28 mouse cellular contexts compared by ENCODE assay signal in genomic region chr14:121344928-121345327, GRCm38 (mm10). TPM values are rescaled to one million over a fixed set of nuclear protein-coding genes. Genes with fewer than 3 reads are reported as not detected.
A peak's percentile ranks its signal among the peaks of the same experiment; 100 is the strongest.
DNase-seq lines count a peak whose midpoint lies in the region; ATAC-seq and TF ChIP-seq lines count a peak whose summit lies in the region.
"Had no signal": no experiment of that assay in that cellular context is flagged by ENCODE, and none has a peak within 500 bp of the region (broad histone marks: within the 10 kb centered on the region; RNA-seq: fewer than 3 reads in every experiment).

No protein-coding gene starts in this region.

- no peaks in the 10 kb centered on the region for H3K9me3 ChIP-seq in intestine, embryonic 14.5 days (ENCODE audit: control insufficient read depth, low read length)
- H3K9me3 ChIP-seq in intestine, postnatal 0 days (ENCODE audit: control insufficient read depth) = no peaks in the 10 kb centered on the region
- no peaks in the 10 kb centered on the region for H3K9me3 ChIP-seq in lung, postnatal 0 days (ENCODE audit: low read length)
- H3K9me3 ChIP-seq: forebrain, embryonic 10.5 days; kidney, embryonic 15.5 days; neural tube, embryonic 12.5 days had no signal

- H3K9ac ChIP-seq in intestine, embryonic 14.5 days (ENCODE audit: low read length) = no peak overlapping the region
- no peak overlapping the region for H3K9ac ChIP-seq in intestine, postnatal 0 days (ENCODE audit: low read depth, low read length)
- no peak overlapping the region for H3K9ac ChIP-seq in lung, postnatal 0 days (replicated peaks; ENCODE audit: low read depth)
- H3K9ac ChIP-seq: hindbrain, embryonic 14.5 days; kidney, embryonic 15.5 days; liver, embryonic 14.5 days; neural tube, embryonic 12.5 days had no signal

- H3K4me3 ChIP-seq in intestine, embryonic 14.5 days (ENCODE audit: low read depth, low read length) = no peak overlapping the region
- no peak overlapping the region for H3K4me3 ChIP-seq in intestine, postnatal 0 days (ENCODE audit: low read depth, low read length)
- H3K4me3 ChIP-seq in lung, postnatal 0 days (ENCODE audit: low read depth, low read length) = no peak overlapping the region
- H3K4me3 ChIP-seq: forebrain, embryonic 10.5 days; heart, adult 2 months; kidney, embryonic 15.5 days; left cerebral cortex, adult 2 months; neural tube, embryonic 12.5 days had no signal

- H3K27me3 ChIP-seq in intestine, embryonic 14.5 days (replicated peaks; ENCODE audit: control insufficient read depth, insufficient read depth, low read length) = no peaks in the 10 kb centered on the region
- no peaks in the 10 kb centered on the region for H3K27me3 ChIP-seq in intestine, postnatal 0 days (replicated peaks; ENCODE audit: control insufficient read depth, insufficient read depth, low read length)
- H3K27me3 ChIP-seq in lung, postnatal 0 days (replicated peaks; ENCODE audit: insufficient read depth, low read length) = no peaks in the 10 kb centered on the region
- H3K27me3 ChIP-seq: kidney, embryonic 15.5 days; neural tube, embryonic 12.5 days had no signal

- H3K27ac ChIP-seq in intestine, embryonic 14.5 days (ENCODE audit: low read depth) = peak overlapping the region; percentile 0; the same call in 1 of the 2 replicates
- no peak overlapping the region for H3K27ac ChIP-seq in intestine, postnatal 0 days (ENCODE audit: low read depth, low read length)
- H3K27ac ChIP-seq in lung, postnatal 0 days (ENCODE audit: low read length) = no peak overlapping the region
- H3K27ac ChIP-seq: forebrain, embryonic 10.5 days; heart, adult 2 months; hindbrain, embryonic 14.5 days; left cerebral cortex, adult 2 months; liver, embryonic 14.5 days; neural tube, embryonic 12.5 days had no signal

- TF ChIP-seq CTCF in intestine, postnatal 0 days (IDR thresholded peaks at IDR 0.05; ENCODE audit: low read depth) = no peak
- no peak for TF ChIP-seq CTCF in lung, postnatal 0 days (IDR thresholded peaks at IDR 0.05)

- H3K36me3 ChIP-seq in intestine, embryonic 14.5 days (ENCODE audit: control insufficient read depth, insufficient read depth, low read length) = no peaks in the 10 kb centered on the region
- H3K36me3 ChIP-seq in intestine, postnatal 0 days (ENCODE audit: control insufficient read depth, insufficient read depth) = no peaks in the 10 kb centered on the region
- no peaks in the 10 kb centered on the region for H3K36me3 ChIP-seq in lung, postnatal 0 days (ENCODE audit: insufficient read depth, low read length)
- H3K36me3 ChIP-seq: forebrain, embryonic 10.5 days; kidney, embryonic 15.5 days; neural tube, embryonic 12.5 days had no signal

- no peak for ATAC-seq in intestine, embryonic 14.5 days (replicated peaks; ENCODE audit: low FRiP score, low TSS enrichment, low read depth)
- no peak for ATAC-seq in intestine, postnatal 0 days
- ATAC-seq in lung, postnatal 0 days = peak; percentile 53
- ATAC-seq: forebrain, embryonic 16.5 days; inflammation-experienced regulatory T-cells, adult 6 months had no signal

- DNase-seq in intestine, embryonic 14.5 days (ENCODE audit: low spot score) = no peak
- DNase-seq in lung, postnatal 0 days (ENCODE audit: low spot score) = peak; percentile 55
- no peak for DNase-seq in lung, postnatal 10 days
- peak; percentile 46 to 53 for DNase-seq in natural killer cell, adult 2 months (ENCODE audit: low spot score in 2 of 2)
- no peak for DNase-seq in kidney, adult 8-10 months
- no peak for DNase-seq in layer of hippocampus, postnatal 36 days
- DNase-seq: adrenal gland, postnatal 10 days; cerebellum, adult 18-20 months; cerebellum, postnatal 14 days; gastrocnemius, postnatal 14 days; heart, adult 2 months; heart, postnatal 14 days; kidney, postnatal 4 days; midbrain, embryonic 14.5 days; retina, postnatal 1 day; right cerebral cortex, postnatal 25 days; spleen, adult 18-20 months; thymus, adult 18-20 months; thymus, postnatal 36 days had no signal

- TF ChIP-seq EP300 in lung, postnatal 0 days (IDR thresholded peaks at IDR 0.05) = no peak

- WGBS in intestine, embryonic 14.5 days = 43% methylated on average over 5 of the region's 5 CpGs
- 40% methylated on average over 5 of the region's 5 CpGs for WGBS in intestine, postnatal 0 days
- 40% methylated on average over 5 of the region's 5 CpGs for WGBS in lung, postnatal 0 days

- no peak overlapping the region for H3K4me2 ChIP-seq in intestine, embryonic 14.5 days (ENCODE audit: low read length)
- H3K4me2 ChIP-seq in intestine, postnatal 0 days (replicated peaks; ENCODE audit: low read depth) = no peak overlapping the region
- no peak overlapping the region for H3K4me2 ChIP-seq in lung, postnatal 0 days (replicated peaks; ENCODE audit: low read depth, low read length)
- H3K4me2 ChIP-seq: hindbrain, embryonic 14.5 days; kidney, embryonic 15.5 days; neural tube, embryonic 12.5 days had no signal

- H3K4me1 ChIP-seq in intestine, embryonic 14.5 days (replicated peaks; ENCODE audit: control insufficient read depth, insufficient read depth, low read length) = peaks cover 52% of the 10 kb centered on the region
- H3K4me1 ChIP-seq in intestine, postnatal 0 days (replicated peaks; ENCODE audit: control insufficient read depth, insufficient read depth, low read length) = peaks cover 33% of the 10 kb centered on the region
- peaks cover 32% of the 10 kb centered on the region; the same call in 1 of the 2 replicates for H3K4me1 ChIP-seq in lung, postnatal 0 days (ENCODE audit: insufficient read depth, low read depth, low read length)

RNA-seq across cellular contexts. Expression of gene Stk24, which starts 34.9 kb away (rescaled TPM):
- 49.3 and 51.6 TPM in 2 replicates for polyA plus RNA-seq in intestine, embryonic 14.5 days (2014; fragmentation: Nextera tagmentation; extraction: Ambion mirVana)
- 39.2 and 40.7 TPM in 2 replicates for polyA plus RNA-seq in intestine, postnatal 0 days (2015; fragmentation: Nextera tagmentation; extraction: Ambion mirVana)
- polyA plus RNA-seq in lung, postnatal 0 days (2015; fragmentation: Nextera tagmentation; extraction: Ambion mirVana) = 30.6 and 33.4 TPM in 2 replicates
- 10 to 100 TPM; 57.3 to 62.1 TPM for total RNA-seq in layer of hippocampus, postnatal 36 days (2021)

Comparison
In these comparisons a context has a peak if more than half of its experiments do, and no peak if none do; other contexts are left out.
1. DNase-seq: peak in lung, postnatal 0 days (single experiment) and natural killer cell, adult 2 months (2 of 2); none in intestine, embryonic 14.5 days (single experiment), lung, postnatal 10 days (single experiment), kidney, adult 8-10 months (0 of 2) and layer of hippocampus, postnatal 36 days (0 of 2).